Mouse (Mus musculus): ENCODE results near the gene Mafb. TPM values are rescaled to one million over a fixed set of nuclear protein-coding genes. Genes with fewer than 3 reads are reported as not detected.

Mafb gene
- polyA plus RNA-seq, 1 experiment from 2014 or later = 4.9 TPM

Other genes with a start within 250 kb of the Mafb start
- not detected in 2 replicates for gene Gm826, start 32.9 kb downstream of the Mafb start, polyA plus RNA-seq (2014; fragmentation: Nextera tagmentation; extraction: Ambion mirVana)

Data from embryonic facial prominence, embryonic 11.5 days (tissue).